Mouse (Mus musculus) skeletal muscle tissue, adult 2 months (tissue): ENCODE results near the gene Gm20403.
A peak's percentile ranks its signal among the peaks of the same experiment; 100 is the strongest.
"Not testable (repeated sequence)": the region's sequence is repeated elsewhere in the genome, so short reads cannot be mapped to it uniquely, and the experiment has no call there.

Source experiments
- DNase-seq: peaks from one replicate; pipeline ENCODE4 v3.0.0-alpha.2; 2012; ENCODE audit warnings: low read depth, low spot score

The Gm20403 gene

GRCm38 (mm10) chr12:54986052-54986717, at the start of gene Gm20403:
Gene Gm20403, minus strand, starts transcription at chr12:54986529.
- peak; percentile 66 for DNase-seq

GRCm38 (mm10) chr12:55027088-55027487, 40.8 kb upstream of the Gm20403 start:
- DNase-seq = peak; percentile 7

GRCm38 (mm10) chr12:55023284-55023683, 37.0 kb upstream of the Gm20403 start:
- no peak for DNase-seq

- DNase-seq = no peak
Observed at GRCm38 (mm10) chr12:55019421-55019877, 33.1 kb upstream of the Gm20403 start.

- DNase-seq = no peak
Observed at GRCm38 (mm10) chr12:55017119-55017721, 30.9 kb upstream of the Gm20403 start.

GRCm38 (mm10) chr12:55016339-55017118, 30.2 kb upstream of the Gm20403 start:
- DNase-seq = no peak

GRCm38 (mm10) chr12:55015428-55015827, 29.1 kb upstream of the Gm20403 start:
- DNase-seq = no peak

GRCm38 (mm10) chr12:55013626-55014398, 27.5 kb upstream of the Gm20403 start, which contains the start of gene Baz1a:
Gene Baz1a, minus strand, starts transcription at chr12:55014348.
- DNase-seq = no peak

- DNase-seq = no peak
Observed at GRCm38 (mm10) chr12:55013031-55013430, 26.7 kb upstream of the Gm20403 start.

GRCm38 (mm10) chr12:55007361-55008008, 21.2 kb upstream of the Gm20403 start:
- DNase-seq = no peak

- DNase-seq = no peak
Observed at GRCm38 (mm10) chr12:55006071-55006470, 19.7 kb upstream of the Gm20403 start.

- no peak for DNase-seq
Observed at GRCm38 (mm10) chr12:55004396-55004795, 18.1 kb upstream of the Gm20403 start.

- no peak for DNase-seq
Observed at GRCm38 (mm10) chr12:55003843-55004242, 17.5 kb upstream of the Gm20403 start.

- DNase-seq = not testable (repeated sequence)
Observed at GRCm38 (mm10) chr12:55002532-55002931, 16.2 kb upstream of the Gm20403 start.

- DNase-seq = peak; percentile 21
Observed at GRCm38 (mm10) chr12:54999016-54999690, 12.8 kb upstream of the Gm20403 start.

GRCm38 (mm10) chr12:54998411-54998810, 12.1 kb upstream of the Gm20403 start:
- no peak for DNase-seq

- DNase-seq = no peak
Observed at GRCm38 (mm10) chr12:54996979-54997474, 10.7 kb upstream of the Gm20403 start.

GRCm38 (mm10) chr12:54995965-54996364, 9.6 kb upstream of the Gm20403 start:
- DNase-seq = no peak

- no peak for DNase-seq
Observed at GRCm38 (mm10) chr12:54994418-54994817, 8.1 kb upstream of the Gm20403 start.

GRCm38 (mm10) chr12:54994068-54994386, 7.7 kb upstream of the Gm20403 start:
- no peak for DNase-seq
